Mouse (Mus musculus) midbrain, embryonic 10.5 days (tissue): ENCODE measurements around the gene Hadha. TPM values are rescaled to one million over a fixed set of nuclear protein-coding genes. Genes with fewer than 3 reads are reported as not detected.

Source experiments
- DNase-seq: peaks from one replicate; pipeline ENCODE4 v3.0.0-alpha.2; 2017; ENCODE audit warnings: low spot score
- H3K27ac ChIP-seq: fragments of 300-500 bp; sonication (generic); replicated peaks from 2 replicates; pipeline ENCODE4 v1.5.1; 2016; ENCODE audit warnings: mild to moderate bottlenecking
- H3K27me3 ChIP-seq: fragments of 300-500 bp; sonication (generic); 2 replicates; pipeline ENCODE4 v1.6.1; 2016; ENCODE audit warnings: low read depth, mild to moderate bottlenecking; ENCODE audit not compliant: poor library complexity, severe bottlenecking
- H3K36me3 ChIP-seq: fragments of 300-500 bp; sonication (generic); 2 replicates; pipeline ENCODE4 v1.6.1; 2016; ENCODE audit warnings: mild to moderate bottlenecking, moderate library complexity
- H3K4me1 ChIP-seq: fragments of 300-500 bp; sonication (generic); 2 replicates; pipeline ENCODE4 v1.6.1; 2016
- H3K4me3 ChIP-seq: fragments of 300-500 bp; sonication (generic); 2 replicates; pipeline ENCODE4 v1.5.1; 2016; ENCODE audit warnings: mild to moderate bottlenecking, moderate library complexity
- H3K9me3 ChIP-seq: fragments of 300-500 bp; sonication (generic); replicated peaks from 2 replicates; pipeline ENCODE4 v1.6.1; 2016; ENCODE audit warnings: mild to moderate bottlenecking
- WGBS: fragments of 180-500 bp; shearing (Covaris S2); methylation state at CpG from one replicate; pipeline ENCODE4 v1.1.7; 2016; 5-methylcytosine and 5-hydroxymethylcytosine counted together
- polyA plus RNA-seq: library from polyadenylated mRNA; unstranded; fragments of >200 nt; fragmentation: Nextera tagmentation; extraction: Ambion mirVana; gene quantifications from 2 replicates; pipeline ENCODE4 v1.2.1, GENCODE M21; 2016

Gene Hadha
- polyA plus RNA-seq, 1 experiment from 2014 or later, result 101 TPM

GRCm38 (mm10) chr5:30106756-30107155, 48.2 kb downstream of the Hadha start:
- DNase-seq, result no peak
- H3K27ac ChIP-seq, result peak overlapping the region; percentile 89
- H3K9me3 ChIP-seq, result no peaks in the 10 kb centered on the region
- no peaks in the 10 kb centered on the region for H3K36me3 ChIP-seq
- H3K4me1 ChIP-seq, result peaks cover 73% of the 10 kb centered on the region
- H3K27me3 ChIP-seq, result peaks cover 69% of the 10 kb centered on the region
- WGBS, result 18% methylated on average over 2 of the region's 2 CpGs
- peak overlapping the region; percentile 71 for H3K4me3 ChIP-seq

- peaks cover 64% of the 10 kb centered on the region for H3K27me3 ChIP-seq
- H3K4me3 ChIP-seq, result peak within 1 kb of the TSS; percentile 71
- DNase-seq, result peak; percentile 59
- peak within 1 kb of the TSS; percentile 89 for H3K27ac ChIP-seq
- no peaks in the 10 kb centered on the region for H3K9me3 ChIP-seq
- H3K36me3 ChIP-seq, result no peaks in the 10 kb centered on the region
- under 1% methylated on average over 29 of the region's 29 CpGs for WGBS
- peaks cover 63% of the 10 kb centered on the region for H3K4me1 ChIP-seq
These were observed 49.2 kb downstream of the Hadha start, which contains the start of gene 3110082J24Rik for GRCm38 (mm10) chr5:30105668-30106300. Gene 3110082J24Rik (minus strand): TSS chr5:30106086.

GRCm38 (mm10) chr5:30104841-30105667, 49.9 kb downstream of the Hadha start, which contains the start of gene Garem2:
Gene Garem2 (plus strand): TSS chr5:30105161.
- H3K27ac ChIP-seq, result peak within 1 kb of the TSS; percentile 89
- H3K4me3 ChIP-seq, result peak within 1 kb of the TSS; percentile 71
- peaks cover 56% of the 10 kb centered on the region for H3K4me1 ChIP-seq
- peaks cover 64% of the 10 kb centered on the region for H3K27me3 ChIP-seq
- H3K9me3 ChIP-seq, result no peaks in the 10 kb centered on the region
- WGBS, result under 1% methylated on average over 65 of the region's 65 CpGs
- DNase-seq, result peak; percentile 70
- H3K36me3 ChIP-seq, result no peaks in the 10 kb centered on the region

- DNase-seq, result peak; percentile 78
- H3K9me3 ChIP-seq, result no peaks in the 10 kb centered on the region
- H3K4me1 ChIP-seq, result peaks cover 49% of the 10 kb centered on the region
- peak overlapping the region; percentile 89 for H3K27ac ChIP-seq
- no peaks in the 10 kb centered on the region for H3K36me3 ChIP-seq
- WGBS, result under 1% methylated on average over 12 of the region's 12 CpGs
- peak overlapping the region; percentile 71 for H3K4me3 ChIP-seq
- H3K27me3 ChIP-seq, result peaks cover 57% of the 10 kb centered on the region
These were observed 50.6 kb downstream of the Hadha start for GRCm38 (mm10) chr5:30104339-30104738.

GRCm38 (mm10) chr5:30103340-30103739, 51.6 kb downstream of the Hadha start:
- Histone ChIP-seq H3K4me1 (peaks cover 39% of the 10 kb centered on the region), H3K9me3 (no peaks in the 10 kb centered on the region), H3K27me3 (peaks cover 47% of the 10 kb centered on the region), H3K27ac (no peak overlapping the region), H3K4me3 (no peak overlapping the region), H3K36me3 (no peaks in the 10 kb centered on the region)
- 84% methylated on average over 3 of the region's 3 CpGs for WGBS
- no peak for DNase-seq

- Histone ChIP-seq H3K27me3 (peaks cover 2% of the 10 kb centered on the region; the same call in 1 of the 2 replicates), H3K4me3 (no peak overlapping the region), H3K27ac (no peak overlapping the region), H3K9me3 (no peaks in the 10 kb centered on the region), H3K4me1 (no peaks in the 10 kb centered on the region), H3K36me3 (no peaks in the 10 kb centered on the region)
- WGBS, result 91% methylated on average over 1 of the region's 1 CpGs
- no peak for DNase-seq
These were observed 56.7 kb downstream of the Hadha start for GRCm38 (mm10) chr5:30098260-30098659.

- Histone ChIP-seq H3K4me1 (no peaks in the 10 kb centered on the region), H3K27me3 (no peaks in the 10 kb centered on the region), H3K4me3 (no peak overlapping the region), H3K36me3 (no peaks in the 10 kb centered on the region), H3K9me3 (no peaks in the 10 kb centered on the region), H3K27ac (no peak overlapping the region)
- 81% methylated on average over 6 of the region's 6 CpGs for WGBS
- DNase-seq, result no peak
These were observed 59.2 kb downstream of the Hadha start for GRCm38 (mm10) chr5:30095731-30096130.

GRCm38 (mm10) chr5:30094399-30094798, 60.6 kb downstream of the Hadha start:
- no peaks in the 10 kb centered on the region for H3K27me3 ChIP-seq
- no peak overlapping the region for H3K27ac ChIP-seq
- 64% methylated on average over 2 of the region's 2 CpGs for WGBS

GRCm38 (mm10) chr5:30092701-30093100, 62.3 kb downstream of the Hadha start:
- Histone ChIP-seq H3K4me1 (no peaks in the 10 kb centered on the region), H3K36me3 (no peaks in the 10 kb centered on the region), H3K27ac (no peak overlapping the region), H3K27me3 (no peaks in the 10 kb centered on the region), H3K9me3 (no peaks in the 10 kb centered on the region), H3K4me3 (no peak overlapping the region)
- WGBS, result 63% methylated on average over 13 of the region's 13 CpGs
- DNase-seq, result no peak

More at GRCm38 (mm10) chr5:30094399-30094798, 60.6 kb downstream of the Hadha start:
- Histone ChIP-seq H3K36me3 (no peaks in the 10 kb centered on the region), H3K9me3 (no peaks in the 10 kb centered on the region), H3K4me1 (no peaks in the 10 kb centered on the region), H3K4me3 (no peak overlapping the region)
- no peak for DNase-seq

- peaks cover 40% of the 10 kb centered on the region for H3K36me3 ChIP-seq
- 1% methylated on average over 45 of the region's 45 CpGs for WGBS
- peak; percentile 88 for DNase-seq
- peak within 1 kb of the TSS; percentile 94 for H3K27ac ChIP-seq
- no peaks in the 10 kb centered on the region for H3K9me3 ChIP-seq
- no peaks in the 10 kb centered on the region for H3K27me3 ChIP-seq
- peak within 1 kb of the TSS; percentile 86 for H3K4me3 ChIP-seq
- peaks cover 19% of the 10 kb centered on the region for H3K4me1 ChIP-seq
These were observed 81.8 kb downstream of the Hadha start, which contains the start of gene Tyms for GRCm38 (mm10) chr5:30072825-30073821. Gene Tyms (minus strand): TSS chr5:30073617.

GRCm38 (mm10) chr5:30072377-30072776, 82.6 kb downstream of the Hadha start:
- WGBS, result 53% methylated on average over 3 of the region's 3 CpGs
- peak overlapping the region; percentile 94 for H3K27ac ChIP-seq
- DNase-seq, result no peak
- H3K4me3 ChIP-seq, result peak overlapping the region; percentile 86
- no peaks in the 10 kb centered on the region for H3K9me3 ChIP-seq
- peaks cover 47% of the 10 kb centered on the region for H3K36me3 ChIP-seq
- no peaks in the 10 kb centered on the region for H3K27me3 ChIP-seq
- H3K4me1 ChIP-seq, result peaks cover 19% of the 10 kb centered on the region

GRCm38 (mm10) chr5:30071677-30072076, 83.3 kb downstream of the Hadha start:
- Histone ChIP-seq H3K4me3 (peak overlapping the region; percentile 86), H3K36me3 (peaks cover 54% of the 10 kb centered on the region), H3K4me1 (peaks cover 19% of the 10 kb centered on the region), H3K9me3 (no peaks in the 10 kb centered on the region), H3K27me3 (no peaks in the 10 kb centered on the region), H3K27ac (no peak overlapping the region)
- no peak for DNase-seq
- 87% methylated on average over 6 of the region's 6 CpGs for WGBS
